Mouse (Mus musculus): Measurements from ENCODE around the gene Trim15.

- TF ChIP-seq POLR2A (IDR thresholded peaks at IDR 0.05; ENCODE audit: insufficient read length, low read depth) (no peak), SRF (IDR thresholded peaks at IDR 0.05; ENCODE audit: control insufficient read depth, insufficient read length, low read depth) (no peak), CEBPB (IDR thresholded peaks at IDR 0.05; ENCODE audit: insufficient read depth, poor library complexity, severe bottlenecking) (no peak), REST (IDR thresholded peaks at IDR 0.05; ENCODE audit: insufficient read depth, insufficient read length) (no peak), MYOD1 (IDR thresholded peaks at IDR 0.05; ENCODE audit: control insufficient read depth in 1 of 3, insufficient read length in 2 of 3, low read depth in 2 of 3) (no peak), POLR2AphosphoS2 (IDR thresholded peaks at IDR 0.05; ENCODE audit: insufficient read length, low read depth) (no peak), USF1 (IDR thresholded peaks at IDR 0.05; ENCODE audit: low read depth) (no peak)
These were observed 18.3 kb upstream of the Trim15 start for GRCm38 (mm10) chr17:36885132-36885790.
